In the genomic region with DNA sequence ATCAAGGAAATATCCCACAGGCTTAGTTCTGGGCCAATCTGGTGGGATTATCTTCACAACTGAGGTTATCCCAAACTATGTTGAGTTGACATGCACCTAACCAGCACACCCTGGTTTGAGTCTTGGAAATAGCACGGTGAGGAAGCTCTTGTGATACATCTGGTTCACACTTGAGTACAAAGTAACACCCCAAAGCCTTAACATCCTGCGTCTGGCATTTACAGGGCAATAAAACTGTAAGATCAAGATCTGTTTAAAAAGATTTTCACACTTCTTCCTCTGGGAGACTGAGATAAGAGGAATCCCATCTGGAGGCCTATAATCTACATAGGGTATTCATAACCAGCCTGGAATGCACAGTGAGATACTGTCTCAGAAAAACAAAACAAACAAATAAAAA, we compare ENCODE assay signal across 30 mouse cellular contexts. TPM values are rescaled to one million over a fixed set of nuclear protein-coding genes. Genes with fewer than 3 reads are reported as not detected.
DNase-seq lines count a peak whose midpoint lies in the region; ATAC-seq and TF ChIP-seq lines count a peak whose summit lies in the region.
"Had no signal": no experiment of that assay in that cellular context is flagged by ENCODE, and none has a peak within 500 bp of the region (broad histone marks: within the 10 kb centered on the region; RNA-seq: fewer than 3 reads in every experiment).

No protein-coding gene starts in this region.

- no peaks in the 10 kb centered on the region for H3K27me3 ChIP-seq in thymus, adult 2 months (ENCODE audit: control insufficient read depth, insufficient read depth, low read length)
- H3K27me3 ChIP-seq: forebrain, embryonic 13.5 days; heart, embryonic 13.5 days had no signal

- 9% methylated on average over 2 of the region's 2 CpGs for WGBS in thymus, adult 2 months

- TF ChIP-seq CTCF in thymus, adult 2 months (IDR thresholded peaks at IDR 0.05; ENCODE audit: borderline replicate concordance, control insufficient read depth, extremely low read depth, insufficient read depth, low read length, poor library complexity), result no peak

- peaks cover 16% of the 10 kb centered on the region for H3K4me1 ChIP-seq in thymus, adult 2 months (replicated peaks; ENCODE audit: control insufficient read depth, insufficient read depth, low read length)
- H3K4me1 ChIP-seq: forebrain, embryonic 10.5 days; forebrain, embryonic 13.5 days; heart, embryonic 10.5 days; heart, embryonic 13.5 days had no signal

- ATAC-seq in monocyte, adult 5-6 weeks (replicated peaks; ENCODE audit: insufficient number of reproducible peaks, low FRiP score, low TSS enrichment, poor library complexity, severe bottlenecking), result no peak
- ATAC-seq: forebrain, embryonic 13.5 days; forebrain, embryonic 16.5 days; hindbrain, postnatal 0 days had no signal

- DNase-seq in thymus, adult 2 months, result no peak
- DNase-seq in thymus, postnatal 25 days, result no peak
- DNase-seq in CD4-positive helper T cell, adult 2 months (ENCODE audit: low read depth, low spot score), result peak; percentile 62
- DNase-seq in induced T-regulatory cell, adult 2 months (ENCODE audit: low read depth), result peak; percentile 71
- peak; percentile 37 to 54 for DNase-seq in natural killer cell, adult 2 months (ENCODE audit: low spot score in 2 of 2)
- DNase-seq: adrenal gland, postnatal 10 days; adrenal gland, postnatal 36 days; cerebellum, adult 18-20 months; cerebellum, adult 9-10 months; cerebellum, postnatal 14 days; gastrocnemius, postnatal 10 days; gastrocnemius, postnatal 36 days; heart, adult 2 months; heart, postnatal 14 days; heart, postnatal 4 days had no signal

- no peak overlapping the region for H3K4me3 ChIP-seq in thymus, adult 2 months (ENCODE audit: control insufficient read depth, insufficient read depth, low read length)
- H3K4me3 ChIP-seq: forebrain, embryonic 10.5 days; forebrain, embryonic 13.5 days; heart, adult 2 months; heart, embryonic 10.5 days; heart, embryonic 13.5 days had no signal

- peak overlapping the region; percentile 68 for H3K27ac ChIP-seq in thymus, adult 2 months (ENCODE audit: control insufficient read depth, insufficient read depth, low read length)
- H3K27ac ChIP-seq: forebrain, embryonic 10.5 days; forebrain, embryonic 13.5 days; heart, adult 2 months; heart, embryonic 10.5 days; heart, embryonic 13.5 days; hindbrain, embryonic 14.5 days; hindbrain, postnatal 0 days had no signal

- no peaks in the 10 kb centered on the region for H3K36me3 ChIP-seq in thymus, adult 2 months (ENCODE audit: control insufficient read depth, insufficient read depth, low read length)
- H3K36me3 ChIP-seq: forebrain, embryonic 10.5 days; heart, embryonic 10.5 days; heart, embryonic 13.5 days had no signal

- TF ChIP-seq POLR2A in thymus, adult 2 months (IDR thresholded peaks at IDR 0.05; ENCODE audit: control insufficient read depth, extremely low read depth, insufficient read depth, low read length, poor library complexity), result no peak

RNA-seq across cellular contexts. Expression of gene Atp6v1g3, which starts 24.6 kb away (rescaled TPM):
- polyA plus RNA-seq in thymus, adult 2 months (2012; rRNA removed), result 0.07 TPM in 1 of 2 replicates, not detected in the other
- total RNA-seq in monocyte, adult 5-6 weeks (2017), result 0.86 to 1.5 TPM in 2 of 3 replicates, not detected in the other
- total RNA-seq: adrenal gland, postnatal 10 days; adrenal gland, postnatal 36 days; gastrocnemius, adult 18-20 months; gastrocnemius, postnatal 10 days; gastrocnemius, postnatal 36 days; granulocyte monocyte progenitor cell, adult 5-6 weeks; heart, adult 2 months; heart, postnatal 14 days; heart, postnatal 4 days; hindbrain, postnatal 0 days; MEL had no signal
- polyA plus RNA-seq: C2C12; embryonic facial prominence, embryonic 11.5 days; forebrain, embryonic 10.5 days; forebrain, embryonic 13.5 days; forebrain, embryonic 16.5 days; heart, adult 2 months; heart, embryonic 10.5 days; heart, embryonic 13.5 days; heart, embryonic 16.5 days; hindbrain, embryonic 11.5 days; hindbrain, embryonic 14.5 days; hindbrain, postnatal 0 days had no signal

Comparison
In these comparisons a context has a peak if more than half of its experiments do, and no peak if none do; other contexts are left out.
1. DNase-seq: peak in CD4-positive helper T cell, adult 2 months (single experiment), induced T-regulatory cell, adult 2 months (single experiment) and natural killer cell, adult 2 months (2 of 2); none in thymus, adult 2 months (single experiment) and thymus, postnatal 25 days (single experiment).